Mouse (Mus musculus) adrenal gland, adult (tissue): ENCODE measurements around the gene Cib1.

Source experiments
- DNase-seq, 2 experiments: peaks; one replicate each; pipeline ENCODE4 v3.0.0; 2022 to 2023; ENCODE audit warnings: low spot score in 1 of 2; ENCODE audit not compliant: inconsistent age in 2 of 2

Cib1 gene

DNA sequence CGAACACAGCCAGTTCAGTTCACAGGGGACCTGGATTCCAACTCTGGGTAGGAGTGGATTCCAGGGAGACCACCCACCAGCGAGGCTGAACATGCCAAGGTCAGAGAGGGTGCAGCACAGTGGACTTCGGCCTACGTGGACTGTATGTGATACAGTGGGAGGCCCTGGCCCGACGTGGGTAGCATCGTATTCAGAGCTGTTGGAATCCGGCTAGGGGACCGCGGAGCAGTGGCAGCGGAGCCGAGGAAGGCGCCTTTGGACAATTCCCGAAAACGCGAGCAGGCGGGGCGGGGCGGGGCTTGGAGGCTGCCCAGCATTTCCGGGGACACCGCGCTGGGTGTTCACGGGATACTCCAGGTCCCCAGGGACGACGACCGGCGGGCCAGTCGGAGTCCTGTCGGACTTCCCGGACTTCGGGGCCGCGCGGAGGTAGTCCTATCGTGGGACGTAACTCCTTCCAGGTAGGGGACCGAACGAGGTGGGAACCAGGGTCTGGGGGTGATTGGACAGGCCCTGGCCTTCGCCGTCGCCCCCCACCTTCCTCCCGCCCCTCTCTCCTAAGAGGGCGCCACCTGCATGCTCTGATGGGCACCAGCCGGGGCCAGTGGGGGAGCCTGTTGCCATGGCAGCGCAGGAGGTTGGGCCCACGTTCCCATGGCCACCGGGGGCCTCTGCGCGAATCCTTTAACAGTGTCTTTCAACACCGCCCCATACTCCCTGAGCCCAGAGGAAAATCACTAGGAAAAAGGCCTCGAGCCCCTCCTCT, 45.9 kb downstream of the Cib1 start, which contains the start of gene Sema4b:
TSS of gene Sema4b (plus strand) at position 311 of the 766 bp plus-strand sequence.
- DNase-seq: peak; percentile 97 to 99

GRCm38 (mm10) chr7:80186021-80186420, 46.6 kb downstream of the Cib1 start:
- DNase-seq: peak; percentile 91 to 95

GRCm38 (mm10) chr7:80184968-80185367, 47.6 kb downstream of the Cib1 start:
- DNase-seq: peak; percentile 59 to 88

DNA sequence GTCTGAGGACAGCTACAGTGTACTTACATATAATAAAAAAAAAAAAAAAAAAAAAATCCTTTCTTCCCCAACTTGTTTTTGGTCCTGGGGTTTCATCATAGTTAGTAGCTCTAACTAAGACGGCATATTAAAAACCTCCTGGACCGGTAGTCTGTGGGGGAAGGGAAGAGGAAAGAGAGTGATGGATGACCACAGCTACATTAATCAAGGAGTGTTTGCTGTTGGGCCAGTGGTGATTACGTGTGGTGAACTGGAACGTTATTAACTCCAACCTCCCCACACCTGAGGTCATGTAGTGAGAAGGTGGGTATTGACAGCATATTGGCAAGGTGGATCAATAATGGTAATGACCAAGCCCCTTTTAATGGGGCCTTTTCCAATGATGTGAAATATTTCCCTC, 48.1 kb downstream of the Cib1 start:
- peak; percentile 29 to 84 for DNase-seq

- DNase-seq: peak in 1 of 2 experiments; percentile 48
Observed at GRCm38 (mm10) chr7:80183969-80184368, 48.6 kb downstream of the Cib1 start.

DNA sequence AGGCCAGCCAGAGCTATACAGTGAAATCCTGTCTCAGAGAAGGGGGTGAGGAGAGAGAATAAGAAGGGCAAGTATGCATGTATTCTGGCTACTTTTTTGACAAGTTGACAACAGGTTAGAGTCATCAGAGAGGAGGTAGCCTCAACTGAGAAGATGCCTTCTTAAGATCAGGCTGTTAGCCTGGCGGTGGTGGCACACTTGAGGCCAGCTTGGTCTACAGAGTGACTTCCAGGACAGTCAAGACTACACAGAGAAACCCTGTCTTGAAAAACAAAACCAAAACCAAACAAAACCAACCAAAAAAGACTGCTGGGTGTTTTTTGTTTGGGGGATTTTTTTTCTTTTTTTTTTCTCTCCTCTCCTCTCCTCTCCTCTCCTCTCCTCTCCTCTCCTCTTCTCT, 49.1 kb downstream of the Cib1 start:
- no peak for DNase-seq

GRCm38 (mm10) chr7:80182139-80182538, 50.5 kb downstream of the Cib1 start:
- DNase-seq: peak in 1 of 2 experiments; percentile 39

DNA sequence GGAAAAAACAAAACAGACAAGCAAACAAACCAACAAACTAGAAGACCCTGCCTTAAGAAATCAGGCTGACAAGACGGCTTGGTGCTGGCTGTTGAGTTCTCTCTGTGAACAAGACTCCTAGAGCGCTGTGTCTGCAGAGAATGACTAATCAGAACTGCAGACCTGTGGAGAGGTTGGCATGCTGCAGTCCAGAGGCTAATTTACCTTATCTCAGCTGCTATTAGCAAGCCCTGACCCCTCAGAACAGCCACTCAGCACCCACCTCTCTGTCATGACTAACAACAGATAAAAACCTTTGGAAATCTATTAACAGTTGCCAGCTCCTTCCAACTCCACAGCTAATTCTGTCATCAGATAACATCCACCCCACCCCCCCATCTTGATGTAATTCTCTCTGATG, 51.5 kb downstream of the Cib1 start:
- DNase-seq: peak in 1 of 2 experiments; percentile 70

GRCm38 (mm10) chr7:80180202-80180601, 52.4 kb downstream of the Cib1 start:
- DNase-seq: no peak

DNA sequence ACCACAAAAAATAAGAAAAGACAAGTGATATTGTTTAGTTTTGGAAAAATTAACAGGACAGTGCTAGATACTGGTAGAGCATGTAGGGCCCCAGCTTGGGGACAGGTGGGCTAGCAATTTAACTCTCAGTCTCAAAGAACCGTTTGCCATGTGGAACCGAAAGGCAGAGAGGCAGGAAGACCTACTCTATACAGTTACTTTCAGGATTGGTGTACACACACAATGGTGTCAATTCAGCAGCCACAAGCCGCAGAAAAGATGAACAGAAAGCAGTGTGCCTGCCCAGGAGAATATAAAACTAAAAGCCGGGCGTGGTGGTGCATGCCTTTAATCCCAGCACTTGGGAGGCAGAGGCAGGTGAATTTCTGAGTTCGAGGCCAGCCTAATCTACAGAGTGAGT, 52.8 kb downstream of the Cib1 start:
- no peak for DNase-seq

GRCm38 (mm10) chr7:80179327-80179726, 53.3 kb downstream of the Cib1 start:
- no peak for DNase-seq

GRCm38 (mm10) chr7:80178037-80178729, 54.4 kb downstream of the Cib1 start:
- peak; percentile 84 to 87 for DNase-seq

- peak in 1 of 2 experiments; percentile 49 for DNase-seq
Observed at GRCm38 (mm10) chr7:80177438-80177837, 55.2 kb downstream of the Cib1 start.
